Mouse (Mus musculus) CH12.LX (cell line): ENCODE measurements around the gene Mprip.

Source experiments
- CHD2 ChIP-seq: IDR thresholded peaks from 2 replicates; pipeline ENCODE4 v1.6.1; 2011; ENCODE audit warnings: low read length, improper control_type of control experiment
- CTCF ChIP-seq, 2 experiments: IDR thresholded peaks in 1 of 2; conservative IDR thresholded peaks in 1 of 2; 2 replicates each; pipeline ENCODE4 v1.5.1; 2011 to 2012; ENCODE audit warnings: low read depth in 2 of 2, low read length in 2 of 2, improper control_type of control experiment in 1 of 2, inconsistent platforms in 1 of 2, mild to moderate bottlenecking in 1 of 2, moderate library complexity in 1 of 2
- GABPA ChIP-seq: IDR thresholded peaks from 2 replicates; pipeline ENCODE4 v1.6.1; 2012; ENCODE audit warnings: low read depth, low read length, improper control_type of control experiment, inconsistent platforms; ENCODE audit not compliant: insufficient replicate concordance
- MAFK ChIP-seq: IDR thresholded peaks from 2 replicates; pipeline ENCODE4 v1.6.1; 2011; ENCODE audit warnings: low read length, improper control_type of control experiment; ENCODE audit not compliant: insufficient replicate concordance
- MYC ChIP-seq: IDR thresholded peaks from 2 replicates; pipeline ENCODE4 v1.6.1; 2011; ENCODE audit warnings: low read depth, mild to moderate bottlenecking, improper control_type of control experiment, low read length
- POLR2A ChIP-seq: IDR thresholded peaks from 2 replicates; pipeline ENCODE4 v1.6.1; 2011; ENCODE audit warnings: low read depth, mild to moderate bottlenecking, improper control_type of control experiment, low read length
- SIN3A ChIP-seq: IDR thresholded peaks from 2 replicates; pipeline ENCODE4 v1.6.1; 2012; ENCODE audit warnings: low read length, improper control_type of control experiment, inconsistent platforms
- ZC3H11A ChIP-seq: IDR thresholded peaks from 2 replicates; pipeline ENCODE4 v1.6.1; 2012; ENCODE audit warnings: low read depth, mild to moderate bottlenecking, inconsistent platforms, low read length, improper control_type of control experiment
- ZMIZ1 ChIP-seq: IDR thresholded peaks from 2 replicates; pipeline ENCODE4 v1.6.1; 2012; ENCODE audit warnings: low read depth, mild to moderate bottlenecking, inconsistent platforms, low read length, improper control_type of control experiment

DNA sequence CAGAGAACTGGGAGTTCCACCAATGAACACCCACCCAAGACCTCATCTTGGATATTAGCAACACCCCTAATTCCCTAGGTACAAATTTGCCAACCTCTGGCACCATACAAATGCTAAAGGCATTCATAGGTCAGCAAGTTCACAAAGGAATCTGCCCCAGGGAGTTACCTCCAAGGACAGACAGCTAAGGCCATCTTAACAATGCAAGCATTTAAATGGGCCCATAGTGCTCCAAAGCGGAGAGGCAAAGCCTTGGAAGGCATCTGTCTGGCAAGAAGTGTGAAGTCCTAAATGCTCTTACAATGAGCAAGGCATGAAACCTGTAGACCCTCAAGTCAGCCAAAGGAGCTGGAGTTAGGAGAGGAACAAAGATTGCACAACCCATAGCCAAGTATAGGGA, 153.2 kb downstream of the Mprip start:
- no peak for TF ChIP-seq CTCF (conservative IDR thresholded peaks at IDR 0.05 in 1 of 2, IDR thresholded peaks at IDR 0.05 in 1 of 2; ENCODE audit: low read depth in 2 of 2, low read length in 2 of 2)
- TF ChIP-seq POLR2A: no peak
- TF ChIP-seq MYC: no peak
- TF ChIP-seq SIN3A: no peak
- no peak for TF ChIP-seq ZC3H11A
- no peak for TF ChIP-seq MAFK
- no peak for TF ChIP-seq CHD2
- TF ChIP-seq GABPA: no peak
- TF ChIP-seq ZMIZ1: no peak
